Mouse (Mus musculus) E14TG2a.4 (cell line): Measurements from ENCODE around the gene Hbq1a.

Source experiments
- CTCF ChIP-seq: conservative IDR thresholded peaks from 2 replicates; pipeline ENCODE4 v1.5.1; 2014; ENCODE audit warnings: low read length
- NANOG ChIP-seq: IDR thresholded peaks from 2 replicates; pipeline ENCODE4 v1.6.1; 2014; ENCODE audit warnings: borderline replicate concordance, low read length, mixed read lengths

DNA sequence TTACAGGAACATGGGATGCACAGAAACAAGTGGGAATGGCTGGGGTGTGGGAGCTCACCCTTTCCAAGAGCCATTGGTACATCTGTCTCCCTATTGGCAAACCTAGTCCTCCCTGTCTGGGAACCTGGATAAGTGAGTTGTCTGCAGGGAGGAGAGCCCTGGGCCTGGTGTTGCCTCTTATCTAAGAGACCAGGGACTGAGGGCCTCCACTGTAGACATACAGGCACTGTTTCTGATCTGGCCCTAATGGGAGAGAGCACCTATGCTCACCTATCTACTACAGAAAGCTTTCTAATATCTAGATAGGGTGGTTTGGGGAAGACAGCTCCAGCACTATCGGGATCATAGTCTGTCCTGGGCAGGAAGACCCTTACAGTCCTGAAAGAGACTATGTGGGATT is 43.7 kb upstream of the Hbq1a start:
- TF ChIP-seq CTCF (no peak), NANOG (no peak)
